Mouse (Mus musculus): ENCODE data around the gene 2310061N02Rik.

GRCm38 (mm10) chr16:88735391-88735790 lies 27.6 kb upstream of the 2310061N02Rik start:
- TF ChIP-seq SMC3 (IDR thresholded peaks at IDR 0.05; ENCODE audit: low read depth, low read length) (no peak), CTCF (IDR thresholded peaks at IDR 0.05 in 2 of 3, conservative IDR thresholded peaks at IDR 0.05 in 1 of 3; ENCODE audit: control insufficient read depth in 1 of 3, insufficient read depth in 1 of 3, low read depth in 2 of 3, low read length in 3 of 3, poor library complexity in 1 of 3, severe bottlenecking in 1 of 3) (no peak), POLR2A (IDR thresholded peaks at IDR 0.05; ENCODE audit: control insufficient read depth in 1 of 2, insufficient read depth in 1 of 2, low read depth in 1 of 2, low read length in 2 of 2, poor library complexity in 1 of 2) (no peak), EP300 (IDR thresholded peaks at IDR 0.05; ENCODE audit: low read depth in 1 of 2, low read length in 2 of 2) (no peak), CHD1 (IDR thresholded peaks at IDR 0.05; ENCODE audit: low read depth, low read length) (no peak), MAX (IDR thresholded peaks at IDR 0.05; ENCODE audit: low read length) (no peak)

Data from MEL (cell line).